ENCODE assay signal across 19 mouse cellular contexts in genomic region chr9:71735886-71736285, GRCm38 (mm10). TPM values are rescaled to one million over a fixed set of nuclear protein-coding genes. Genes with fewer than 3 reads are reported as not detected.
DNase-seq lines count a peak whose midpoint lies in the region; ATAC-seq and TF ChIP-seq lines count a peak whose summit lies in the region.
"Had no signal": no experiment of that assay in that cellular context is flagged by ENCODE, and none has a peak within 500 bp of the region (broad histone marks: within the 10 kb centered on the region; RNA-seq: fewer than 3 reads in every experiment).

No protein-coding gene starts in this region.

- H3K4me3 ChIP-seq in liver, adult 2 months (ENCODE audit: insufficient read depth, low read depth, low read length): no peak overlapping the region
- no peak overlapping the region for H3K4me3 ChIP-seq in liver, embryonic 11.5 days (ENCODE audit: low read depth, low read length)
- no peak overlapping the region for H3K4me3 ChIP-seq in heart, adult 2 months
- H3K4me3 ChIP-seq: embryonic facial prominence, embryonic 10.5 days; embryonic facial prominence, embryonic 12.5 days; forebrain, embryonic 13.5 days; forebrain, embryonic 15.5 days had no signal

- H3K9ac ChIP-seq in liver, adult 2 months (ENCODE audit: low read depth, low read length): no peak overlapping the region
- no peak overlapping the region for H3K9ac ChIP-seq in liver, embryonic 11.5 days (ENCODE audit: low read depth, low read length)
- H3K9ac ChIP-seq in heart, adult 2 months (ENCODE audit: low read depth, low read length): no peak overlapping the region
- H3K9ac ChIP-seq: embryonic facial prominence, embryonic 12.5 days; forebrain, embryonic 13.5 days; forebrain, embryonic 15.5 days had no signal

- peak; percentile 45 for DNase-seq in kidney, adult 18-20 months
- DNase-seq in kidney, postnatal 4 days: no peak
- peak; percentile 55 for DNase-seq in kidney, adult 9 months
- no peak for DNase-seq in kidney, postnatal 10 days
- peak; percentile 59 for DNase-seq in liver, adult 2 months (ENCODE audit: extremely low read depth, low read depth, low spot score)
- DNase-seq in liver, embryonic 11.5 days (ENCODE audit: low spot score): no peak
- no peak for DNase-seq in heart, adult 2 months
- DNase-seq: adrenal gland, adult 2 months; adrenal gland, postnatal 10 days; adrenal gland, postnatal 25 days; cerebellum, adult 11-12 months; cerebellum, adult 2 months; cerebellum, adult 9-10 months; cerebellum, postnatal 10 days; cerebellum, postnatal 25 days had no signal

- peaks cover 38% of the 10 kb centered on the region for H3K4me1 ChIP-seq in liver, adult 2 months (ENCODE audit: control insufficient read depth, insufficient read depth, low read length)
- no peaks in the 10 kb centered on the region for H3K4me1 ChIP-seq in liver, embryonic 11.5 days (replicated peaks; ENCODE audit: control insufficient read depth, insufficient read depth, low read length)
- peaks cover 2% of the 10 kb centered on the region for H3K4me1 ChIP-seq in heart, adult 2 months (ENCODE audit: control insufficient read depth, insufficient read depth, low read length)
- H3K4me1 ChIP-seq: embryonic facial prominence, embryonic 12.5 days; forebrain, embryonic 13.5 days; forebrain, embryonic 15.5 days had no signal

- ATAC-seq in liver, embryonic 11.5 days (replicated peaks; ENCODE audit: low FRiP score): no peak
- ATAC-seq: forebrain, embryonic 13.5 days; forebrain, embryonic 15.5 days had no signal

- H3K27me3 ChIP-seq in liver, adult 2 months (ENCODE audit: control insufficient read depth, insufficient read depth, low read length): no peaks in the 10 kb centered on the region
- H3K27me3 ChIP-seq in liver, embryonic 11.5 days (replicated peaks; ENCODE audit: control insufficient read depth, insufficient read depth, low read length): no peaks in the 10 kb centered on the region
- H3K27me3 ChIP-seq in heart, adult 2 months (ENCODE audit: control insufficient read depth, insufficient read depth, low read length): no peaks in the 10 kb centered on the region
- H3K27me3 ChIP-seq: embryonic facial prominence, embryonic 12.5 days; forebrain, embryonic 13.5 days; forebrain, embryonic 15.5 days had no signal

- TF ChIP-seq CTCF in liver, adult 2 months (IDR thresholded peaks at IDR 0.05; ENCODE audit: low read depth, low read length): no peak
- TF ChIP-seq CTCF in heart, adult 2 months (IDR thresholded peaks at IDR 0.05): no peak

- H3K36me3 ChIP-seq in liver, adult 2 months (ENCODE audit: control insufficient read depth, insufficient read depth, low read length): no peaks in the 10 kb centered on the region
- H3K36me3 ChIP-seq in liver, embryonic 11.5 days (ENCODE audit: control insufficient read depth, insufficient read depth, low read length): no peaks in the 10 kb centered on the region
- no peaks in the 10 kb centered on the region for H3K36me3 ChIP-seq in heart, adult 2 months (ENCODE audit: control insufficient read depth, insufficient read depth, low read length)
- H3K36me3 ChIP-seq: embryonic facial prominence, embryonic 10.5 days; embryonic facial prominence, embryonic 12.5 days; forebrain, embryonic 15.5 days had no signal

- intact Hi-C loops in heart, adult 2 months (cut with DNase I): no loop called here

- WGBS in liver, adult 2 months: 56% methylated on average over 7 of the region's 7 CpGs
- 79% methylated on average over 7 of the region's 7 CpGs for WGBS in liver, embryonic 11.5 days
- 90% methylated on average over 7 of the region's 7 CpGs for WGBS in heart, adult 2 months

- no peak for TF ChIP-seq EP300 in heart, adult 2 months (IDR thresholded peaks at IDR 0.05; ENCODE audit: insufficient read depth, low read depth, low read length)

- no peak for TF ChIP-seq POLR2A in liver, adult 2 months (IDR thresholded peaks at IDR 0.05; ENCODE audit: extremely low read depth, insufficient read depth, low read length)
- TF ChIP-seq POLR2A in heart, adult 2 months (IDR thresholded peaks at IDR 0.05; ENCODE audit: insufficient read depth, low read depth, low read length): no peak

- no peak overlapping the region for H3K27ac ChIP-seq in liver, adult 2 months (replicated peaks; ENCODE audit: insufficient read depth, low read depth, low read length)
- no peak overlapping the region for H3K27ac ChIP-seq in liver, embryonic 11.5 days (ENCODE audit: low read depth, low read length)
- no peak overlapping the region for H3K27ac ChIP-seq in heart, adult 2 months
- H3K27ac ChIP-seq: embryonic facial prominence, embryonic 10.5 days; embryonic facial prominence, embryonic 12.5 days; forebrain, embryonic 13.5 days; forebrain, embryonic 15.5 days had no signal

- peaks cover 46% of the 10 kb centered on the region for H3K79me2 ChIP-seq in liver, adult 2 months (ENCODE audit: control insufficient read depth, insufficient read depth, low read length)
- no peaks in the 10 kb centered on the region for H3K79me2 ChIP-seq in heart, adult 2 months (replicated peaks; ENCODE audit: control insufficient read depth, insufficient read depth, low read length)

- H3K4me2 ChIP-seq in liver, embryonic 11.5 days: no peak overlapping the region
- H3K4me2 ChIP-seq: embryonic facial prominence, embryonic 12.5 days; forebrain, embryonic 13.5 days; forebrain, embryonic 15.5 days had no signal

- H3K9me3 ChIP-seq in liver, embryonic 11.5 days (ENCODE audit: control insufficient read depth, low read length): no peaks in the 10 kb centered on the region
- H3K9me3 ChIP-seq: embryonic facial prominence, embryonic 10.5 days; embryonic facial prominence, embryonic 12.5 days; forebrain, embryonic 13.5 days; forebrain, embryonic 15.5 days had no signal

RNA-seq across cellular contexts. Expression of gene Cgnl1, which starts 35.5 kb away (rescaled TPM):
- total RNA-seq in liver, adult 2 months (2014; rRNA removed): 22.4 and 25.0 TPM in 2 replicates
- polyA plus RNA-seq in liver, adult 2 months (2012; rRNA removed): 16.3 and 17.2 TPM in 2 replicates
- 4.5 and 5.9 TPM in 2 replicates for polyA plus RNA-seq in liver, embryonic 11.5 days (2014; fragmentation: Nextera tagmentation; extraction: Ambion mirVana)
- total RNA-seq in heart, adult 2 months (2021): 10 to 100 TPM; 28.1 to 31.0 TPM
- 10.5 and 16.2 TPM in 2 replicates for polyA plus RNA-seq in heart, adult 2 months (2012; rRNA removed)

Comparison
In these comparisons a context has a peak if more than half of its experiments do, and no peak if none do; other contexts are left out.
1. DNase-seq: peak in kidney, adult 18-20 months (single experiment), kidney, adult 9 months (single experiment) and liver, adult 2 months (single experiment); none in kidney, postnatal 4 days (0 of 2), kidney, postnatal 10 days (single experiment), liver, embryonic 11.5 days (single experiment) and heart, adult 2 months (0 of 2).